Mouse (Mus musculus): Measurements from ENCODE around the gene AI854703. TPM values are rescaled to one million over a fixed set of nuclear protein-coding genes. Genes with fewer than 3 reads are reported as not detected.

The AI854703 gene
- 0.19 to 0.21 TPM in 2 of 3 replicates, not detected in the other for total RNA-seq (2017)

- no peak for ATAC-seq (replicated peaks; ENCODE audit: insufficient number of reproducible peaks, low FRiP score, low TSS enrichment, poor library complexity, severe bottlenecking)
Measured at GRCm38 (mm10) chr6:48626464-48626863, at the start of gene AI854703. Gene AI854703, plus strand, starts transcription at chr6:48626764.

GRCm38 (mm10) chr6:48578736-48579135, 47.8 kb upstream of the AI854703 start:
- no peak for ATAC-seq (replicated peaks; ENCODE audit: insufficient number of reproducible peaks, low FRiP score, low TSS enrichment, poor library complexity, severe bottlenecking)

GRCm38 (mm10) chr6:48579215-48579648, 47.3 kb upstream of the AI854703 start:
- ATAC-seq (replicated peaks; ENCODE audit: insufficient number of reproducible peaks, low FRiP score, low TSS enrichment, poor library complexity, severe bottlenecking) = peak; percentile 74

- ATAC-seq (replicated peaks; ENCODE audit: insufficient number of reproducible peaks, low FRiP score, low TSS enrichment, poor library complexity, severe bottlenecking) = no peak
Measured at GRCm38 (mm10) chr6:48581257-48581656, 45.3 kb upstream of the AI854703 start.

GRCm38 (mm10) chr6:48582037-48582436, 44.5 kb upstream of the AI854703 start:
- ATAC-seq (replicated peaks; ENCODE audit: insufficient number of reproducible peaks, low FRiP score, low TSS enrichment, poor library complexity, severe bottlenecking) = 0 out of 2 replicates have a peak, but pooled peaks have one; percentile 51

- no peak for ATAC-seq (replicated peaks; ENCODE audit: insufficient number of reproducible peaks, low FRiP score, low TSS enrichment, poor library complexity, severe bottlenecking)
Measured at GRCm38 (mm10) chr6:48589194-48589750, 37.3 kb upstream of the AI854703 start, which contains the start of gene Gm45021. Gene Gm45021, plus strand, starts transcription at chr6:48589610.

GRCm38 (mm10) chr6:48591221-48591845, 35.2 kb upstream of the AI854703 start:
- ATAC-seq (replicated peaks; ENCODE audit: insufficient number of reproducible peaks, low FRiP score, low TSS enrichment, poor library complexity, severe bottlenecking) = no peak

- no peak for ATAC-seq (replicated peaks; ENCODE audit: insufficient number of reproducible peaks, low FRiP score, low TSS enrichment, poor library complexity, severe bottlenecking)
Measured at GRCm38 (mm10) chr6:48591871-48592270, 34.7 kb upstream of the AI854703 start.

GRCm38 (mm10) chr6:48593158-48594042, 33.2 kb upstream of the AI854703 start, which contains the start of the genes Repin1 and Gm44965:
Gene Repin1, plus strand, starts transcription at chr6:48593883.
Gene Gm44965, plus strand, starts transcription at chr6:48593941.
- peak; percentile 47 for ATAC-seq (replicated peaks; ENCODE audit: insufficient number of reproducible peaks, low FRiP score, low TSS enrichment, poor library complexity, severe bottlenecking)

- 0 out of 2 replicates have a peak, but pooled peaks have one; percentile 20 for ATAC-seq (replicated peaks; ENCODE audit: insufficient number of reproducible peaks, low FRiP score, low TSS enrichment, poor library complexity, severe bottlenecking)
Measured at GRCm38 (mm10) chr6:48594043-48594738, 32.4 kb upstream of the AI854703 start.

- ATAC-seq (replicated peaks; ENCODE audit: insufficient number of reproducible peaks, low FRiP score, low TSS enrichment, poor library complexity, severe bottlenecking) = no peak
Measured at GRCm38 (mm10) chr6:48595278-48595677, 31.3 kb upstream of the AI854703 start.

GRCm38 (mm10) chr6:48596545-48597232, 29.9 kb upstream of the AI854703 start:
- ATAC-seq (replicated peaks; ENCODE audit: insufficient number of reproducible peaks, low FRiP score, low TSS enrichment, poor library complexity, severe bottlenecking) = no peak

- ATAC-seq (replicated peaks; ENCODE audit: insufficient number of reproducible peaks, low FRiP score, low TSS enrichment, poor library complexity, severe bottlenecking) = no peak
Measured at GRCm38 (mm10) chr6:48597233-48597625, 29.3 kb upstream of the AI854703 start.

- no peak for ATAC-seq (replicated peaks; ENCODE audit: insufficient number of reproducible peaks, low FRiP score, low TSS enrichment, poor library complexity, severe bottlenecking)
Measured at GRCm38 (mm10) chr6:48600594-48600993, 26.0 kb upstream of the AI854703 start.

GRCm38 (mm10) chr6:48601271-48602079, 25.1 kb upstream of the AI854703 start, which contains the start of gene Zfp775:
Gene Zfp775, plus strand, starts transcription at chr6:48602063.
- ATAC-seq (replicated peaks; ENCODE audit: insufficient number of reproducible peaks, low FRiP score, low TSS enrichment, poor library complexity, severe bottlenecking) = peak; percentile 99

GRCm38 (mm10) chr6:48602080-48602741, 24.4 kb upstream of the AI854703 start:
- peak; percentile 24 for ATAC-seq (replicated peaks; ENCODE audit: insufficient number of reproducible peaks, low FRiP score, low TSS enrichment, poor library complexity, severe bottlenecking)

GRCm38 (mm10) chr6:48608124-48608523, 18.4 kb upstream of the AI854703 start:
- ATAC-seq (replicated peaks; ENCODE audit: insufficient number of reproducible peaks, low FRiP score, low TSS enrichment, poor library complexity, severe bottlenecking) = no peak

Measured in monocyte, adult 5-6 weeks (primary cell).